Mouse (Mus musculus) brain, embryonic 18.5 days (tissue): Measurements from ENCODE around the gene Dusp16.

Experiments used
- DNase-seq: peaks from one replicate; pipeline ENCODE4 v3.0.0-alpha.2; 2012; ENCODE audit warnings: low read depth, low spot score

The Dusp16 gene

DNA sequence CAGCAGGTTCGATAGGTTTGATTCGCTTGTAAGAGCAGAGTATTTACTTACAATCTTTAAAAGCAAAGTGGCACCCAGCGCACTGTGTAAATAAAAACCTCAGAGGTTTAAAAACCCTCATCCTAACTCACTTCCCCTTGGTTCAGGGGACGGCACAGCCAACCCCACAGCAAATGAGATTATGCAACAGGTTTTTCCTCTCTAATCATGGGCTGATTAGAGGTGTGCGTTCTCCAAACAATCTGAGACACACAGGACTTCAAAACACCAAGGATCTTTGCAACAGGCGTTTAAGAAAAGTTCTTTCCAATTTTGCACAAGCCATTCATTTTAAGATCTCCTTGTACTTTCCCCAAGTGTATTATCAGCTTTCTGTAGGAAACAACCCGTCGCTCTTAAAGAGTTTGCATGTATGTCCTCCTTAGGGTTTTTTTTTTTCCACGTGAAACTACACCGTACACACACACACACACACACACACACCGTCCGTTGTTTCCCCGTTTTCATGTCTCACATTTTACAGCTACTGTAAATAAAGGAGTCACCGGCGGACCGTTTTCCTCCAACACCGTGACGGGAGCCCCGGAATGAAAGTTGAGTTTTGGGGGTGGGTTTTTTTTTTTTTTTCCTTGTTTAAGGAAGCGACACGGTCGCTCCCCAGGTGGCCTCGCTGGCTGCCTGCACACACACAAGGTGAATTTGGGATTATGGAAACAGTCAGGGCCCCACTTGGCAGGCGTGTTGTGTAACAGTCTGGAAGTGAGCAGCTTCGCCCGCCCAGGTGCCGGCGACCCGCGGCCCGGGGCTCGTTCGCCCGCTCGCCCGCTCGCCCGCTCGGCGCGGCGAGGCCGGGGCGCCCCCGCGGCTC, 940 bp downstream of the Dusp16 start:
- DNase-seq: no peak

- DNase-seq: no peak
Measured at GRCm38 (mm10) chr6:134789100-134789499, 3.3 kb downstream of the Dusp16 start.

- no peak for DNase-seq
Measured at GRCm38 (mm10) chr6:134786426-134786825, 6.0 kb downstream of the Dusp16 start.

- DNase-seq: no peak
Measured at GRCm38 (mm10) chr6:134782900-134783299, 9.5 kb downstream of the Dusp16 start.

- no peak for DNase-seq
Measured at GRCm38 (mm10) chr6:134781494-134781913, 10.9 kb downstream of the Dusp16 start.

GRCm38 (mm10) chr6:134780024-134780423, 12.4 kb downstream of the Dusp16 start:
- no peak for DNase-seq

- no peak for DNase-seq
Measured at GRCm38 (mm10) chr6:134773961-134774360, 18.5 kb downstream of the Dusp16 start.

- no peak for DNase-seq
Measured at GRCm38 (mm10) chr6:134773292-134773893, 19.0 kb downstream of the Dusp16 start.

- no peak for DNase-seq
Measured at GRCm38 (mm10) chr6:134770339-134770738, 22.1 kb downstream of the Dusp16 start.

GRCm38 (mm10) chr6:134764441-134765061, 27.9 kb downstream of the Dusp16 start:
- DNase-seq: no peak

DNA sequence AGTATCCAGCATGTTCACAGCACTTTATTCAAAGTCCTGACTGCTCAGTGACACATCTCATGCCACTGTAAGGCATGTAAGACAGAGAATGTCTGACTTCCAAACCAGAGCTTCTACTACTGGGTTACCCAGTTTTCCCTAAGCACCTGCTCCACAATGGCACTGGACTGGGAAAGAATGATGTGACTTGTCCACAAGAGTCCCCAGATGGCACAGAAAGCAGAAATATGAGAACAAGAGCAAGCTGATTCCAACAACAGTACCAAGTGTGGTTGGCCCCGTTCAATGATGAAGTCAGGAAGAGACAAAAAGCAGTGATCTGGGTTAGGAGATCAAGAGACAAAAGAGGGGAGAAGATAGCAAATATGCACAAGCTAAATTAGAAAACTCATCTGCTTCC, 29.0 kb downstream of the Dusp16 start:
- no peak for DNase-seq

- DNase-seq: no peak
Measured at GRCm38 (mm10) chr6:134761808-134762207, 30.6 kb downstream of the Dusp16 start.

DNA sequence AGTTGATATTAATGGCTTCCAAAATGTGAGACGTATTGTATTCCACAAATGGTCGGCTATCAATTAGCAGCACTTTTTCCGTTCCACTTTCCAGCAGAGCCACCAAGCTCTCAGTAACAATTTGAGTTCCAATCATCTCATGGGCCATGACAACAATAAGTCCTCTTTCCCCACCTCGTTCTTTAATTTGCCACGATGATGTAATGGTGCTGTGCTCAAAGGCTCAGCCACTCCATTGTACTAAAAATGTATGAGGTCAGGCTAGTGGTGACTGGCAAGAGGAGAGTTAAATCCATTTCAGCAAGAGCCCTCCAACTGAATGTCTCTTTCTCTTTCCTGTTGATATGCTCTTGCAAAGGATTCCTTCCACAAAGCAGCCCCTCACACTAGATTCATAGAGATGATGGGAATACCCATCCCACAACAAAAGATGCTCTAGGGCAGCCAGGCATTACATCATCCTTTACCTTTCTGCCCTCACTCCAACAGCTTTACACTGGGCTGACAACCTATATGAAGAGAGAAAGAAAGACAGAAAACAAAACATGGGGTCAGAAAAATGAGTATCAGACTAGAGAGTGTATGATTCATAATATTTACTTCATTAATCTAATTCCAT, 31.4 kb downstream of the Dusp16 start:
- no peak for DNase-seq

GRCm38 (mm10) chr6:134756058-134756457, 36.4 kb downstream of the Dusp16 start:
- DNase-seq: no peak

- no peak for DNase-seq
Measured at GRCm38 (mm10) chr6:134753858-134754257, 38.6 kb downstream of the Dusp16 start.

- DNase-seq: no peak
Measured at GRCm38 (mm10) chr6:134753412-134753811, 39.0 kb downstream of the Dusp16 start.

DNA sequence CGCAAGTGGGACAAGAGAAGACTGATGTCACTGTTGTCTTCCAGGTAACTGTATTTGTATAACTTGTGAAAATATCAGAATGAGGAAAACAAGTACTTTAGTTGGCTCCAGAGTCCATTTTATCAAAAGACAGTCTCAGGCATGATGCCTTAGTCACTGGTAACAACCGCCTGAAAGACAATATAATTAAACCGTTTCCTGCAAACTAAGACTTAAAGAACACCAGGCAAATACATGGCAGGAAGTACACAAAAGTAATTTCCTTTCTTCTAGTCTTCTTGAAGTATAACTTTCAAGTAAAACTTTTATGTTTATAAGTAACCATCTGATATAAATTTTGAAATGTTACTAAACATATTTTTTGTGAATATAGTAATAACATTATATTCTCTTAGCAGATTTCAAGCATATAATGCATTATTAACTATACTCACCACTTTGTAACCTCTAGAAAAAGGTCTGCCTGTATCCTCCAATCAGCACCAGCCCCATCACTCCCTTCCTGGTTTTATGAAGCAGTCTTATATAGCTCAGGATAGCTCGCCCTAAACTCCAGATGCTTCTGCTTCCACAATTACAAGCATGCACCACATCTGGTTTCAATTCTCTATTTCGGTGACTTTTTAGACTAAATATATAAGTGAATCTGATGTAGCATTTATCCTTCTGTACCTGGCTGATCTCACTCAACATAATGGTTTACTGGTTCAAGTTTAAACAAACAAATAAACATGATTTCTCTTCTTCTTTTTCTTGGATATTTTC, 40.4 kb downstream of the Dusp16 start:
- DNase-seq: no peak

- DNase-seq: no peak
Measured at GRCm38 (mm10) chr6:134751087-134751486, 41.3 kb downstream of the Dusp16 start.

- no peak for DNase-seq
Measured at GRCm38 (mm10) chr6:134748126-134748525, 44.3 kb downstream of the Dusp16 start.

DNA sequence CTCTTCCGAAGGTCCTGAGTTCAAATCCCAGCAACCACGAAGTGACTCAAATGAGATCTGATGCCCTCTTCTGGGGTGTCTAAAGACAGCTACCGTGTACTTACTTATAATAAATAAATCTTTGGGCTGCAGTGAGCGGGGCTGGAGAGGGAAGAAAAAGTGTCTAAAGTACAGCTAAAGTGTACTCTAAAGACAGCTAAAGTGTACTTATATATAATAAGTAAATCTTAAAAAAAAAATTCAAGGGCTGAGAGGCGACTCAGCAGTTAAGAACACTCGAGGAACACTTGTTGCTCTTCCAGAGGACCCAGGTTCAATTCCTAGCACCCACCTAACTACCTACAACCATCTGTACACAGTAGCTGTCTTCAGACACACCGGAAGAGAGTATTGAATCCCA, 46.5 kb downstream of the Dusp16 start:
- DNase-seq: no peak

DNA sequence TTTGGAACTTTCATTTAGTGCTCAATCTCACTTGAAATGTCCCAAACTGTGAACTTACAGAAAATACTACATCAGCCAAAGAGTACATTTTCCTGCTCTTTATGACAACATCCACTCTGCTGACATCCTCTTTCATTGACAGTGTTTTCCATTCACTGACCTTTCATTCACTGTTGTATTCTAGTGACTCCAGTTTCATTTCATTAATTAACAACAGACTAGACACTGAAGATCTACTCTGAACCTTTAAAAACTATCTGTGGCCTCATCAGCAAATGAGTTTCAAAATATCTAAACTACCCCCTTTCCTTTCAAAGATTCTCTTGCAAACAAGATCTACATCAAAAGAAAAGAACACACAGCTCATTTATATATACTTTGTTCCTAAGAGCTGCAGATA, 48.9 kb downstream of the Dusp16 start:
- DNase-seq: no peak
